Mouse (Mus musculus) CH12.LX (cell line): Measurements from ENCODE around the gene Rdh16. TPM values are rescaled to one million over a fixed set of nuclear protein-coding genes. Genes with fewer than 3 reads are reported as not detected.
"Not testable (repeated sequence)": the region's sequence is repeated elsewhere in the genome, so short reads cannot be mapped to it uniquely, and the experiment has no call there.

ENCODE experiments used
- DNase-seq: peaks from one replicate; pipeline ENCODE4 v3.0.0-alpha.2; 2013; ENCODE audit errors: extremely low read depth
- H3K27ac ChIP-seq: 2 replicates; pipeline ENCODE4 v1.5.1; 2012; ENCODE audit warnings: low read depth, mild to moderate bottlenecking, control low read depth, moderate library complexity; ENCODE audit not compliant: insufficient read depth
- H3K27me3 ChIP-seq: replicated peaks from 2 replicates; pipeline ENCODE3; 2012; ENCODE audit warnings: inconsistent platforms
- H3K36me3 ChIP-seq, 2 experiments: replicated peaks in 1 of 2; 2 replicates each; pipeline versions ENCODE3 to v1.6.1; 2012; ENCODE audit warnings: inconsistent platforms in 1 of 2, low read length in 1 of 2, mild to moderate bottlenecking in 1 of 2, mixed read lengths in 1 of 2, moderate library complexity in 1 of 2; ENCODE audit not compliant: control insufficient read depth in 1 of 2, insufficient read depth in 1 of 2
- H3K4me1 ChIP-seq, 2 experiments: 2 replicates each; pipeline ENCODE4 v1.6.1; 2012; ENCODE audit warnings: inconsistent platforms in 1 of 2, moderate library complexity in 1 of 2; ENCODE audit not compliant: insufficient read depth in 2 of 2, control insufficient read depth in 1 of 2
- H3K4me2 ChIP-seq: 2 replicates; pipeline ENCODE4 v1.6.1; 2012; ENCODE audit warnings: low read depth, mild to moderate bottlenecking, control low read depth; ENCODE audit not compliant: poor library complexity, insufficient read depth, severe bottlenecking
- H3K4me3 ChIP-seq, 3 experiments: fragments of 150-350 bp in 1 of 3; sonication (generic) in 1 of 3; replicated peaks in 1 of 3; 2 replicates each; pipeline versions ENCODE3 to v1.5.1; 2011 to 2012; ENCODE audit warnings: low read depth in 2 of 3, low read length in 2 of 3, mild to moderate bottlenecking in 2 of 3, moderate library complexity in 2 of 3, control low read depth in 1 of 3, improper control_type of control experiment in 1 of 3, inconsistent platforms in 1 of 3, mixed read lengths in 1 of 3; ENCODE audit not compliant: poor library complexity in 1 of 3
- H3K79me2 ChIP-seq: replicated peaks from 2 replicates; pipeline ENCODE4 v1.6.1; 2012; ENCODE audit warnings: mild to moderate bottlenecking, moderate library complexity; ENCODE audit not compliant: control insufficient read depth, poor library complexity, insufficient read depth, severe bottlenecking; ENCODE audit errors: extremely low read depth
- H3K9ac ChIP-seq: 2 replicates; pipeline ENCODE4 v1.6.1; 2012; ENCODE audit warnings: low read depth, mild to moderate bottlenecking, control low read depth, moderate library complexity; ENCODE audit not compliant: insufficient read depth
- H3K9me3 ChIP-seq: replicated peaks from 2 replicates; pipeline ENCODE3; 2012; ENCODE audit warnings: low read length, inconsistent platforms, mixed read lengths
- CTCF ChIP-seq, 2 experiments: IDR thresholded peaks in 1 of 2; conservative IDR thresholded peaks in 1 of 2; 2 replicates each; pipeline ENCODE4 v1.5.1; 2011 to 2012; ENCODE audit warnings: low read depth in 2 of 2, low read length in 2 of 2, improper control_type of control experiment in 1 of 2, inconsistent platforms in 1 of 2, mild to moderate bottlenecking in 1 of 2, moderate library complexity in 1 of 2
- ELF1 ChIP-seq: IDR thresholded peaks from 2 replicates; pipeline ENCODE4 v1.6.1; 2014; ENCODE audit warnings: low read depth, mild to moderate bottlenecking, inconsistent platforms, low read length, improper control_type of control experiment
- EP300 ChIP-seq: IDR thresholded peaks from 2 replicates; pipeline ENCODE4 v1.6.1; 2011; ENCODE audit warnings: low read length, improper control_type of control experiment
- ETS1 ChIP-seq: conservative IDR thresholded peaks from 2 replicates; pipeline ENCODE4 v1.6.1; 2012; ENCODE audit warnings: low read depth, mild to moderate bottlenecking, inconsistent platforms, low read length, improper control_type of control experiment, moderate library complexity
- MYC ChIP-seq: IDR thresholded peaks from 2 replicates; pipeline ENCODE4 v1.6.1; 2011; ENCODE audit warnings: low read depth, mild to moderate bottlenecking, improper control_type of control experiment, low read length
- NELFE ChIP-seq: IDR thresholded peaks from 2 replicates; pipeline ENCODE4 v1.6.1; 2011; ENCODE audit warnings: low read depth, low read length, improper control_type of control experiment
- NRF1 ChIP-seq: IDR thresholded peaks from 2 replicates; pipeline ENCODE4 v1.6.1; 2014; ENCODE audit warnings: low read depth, mild to moderate bottlenecking, inconsistent platforms, low read length, improper control_type of control experiment, moderate library complexity
- POLR2AphosphoS2 ChIP-seq: IDR thresholded peaks from 2 replicates; pipeline ENCODE4 v1.6.1; 2011; ENCODE audit warnings: low read depth, low read length, improper control_type of control experiment
- RCOR1 ChIP-seq: conservative IDR thresholded peaks from 2 replicates; pipeline ENCODE4 v1.6.1; 2012; ENCODE audit warnings: low read depth, mild to moderate bottlenecking, inconsistent platforms, low read length, improper control_type of control experiment
- SIN3A ChIP-seq: IDR thresholded peaks from 2 replicates; pipeline ENCODE4 v1.6.1; 2012; ENCODE audit warnings: low read length, improper control_type of control experiment, inconsistent platforms
- TCF12 ChIP-seq: IDR thresholded peaks from 2 replicates; pipeline ENCODE4 v1.6.1; 2014; ENCODE audit warnings: low read depth, mild to moderate bottlenecking, inconsistent platforms, low read length, improper control_type of control experiment
- ZC3H11A ChIP-seq: IDR thresholded peaks from 2 replicates; pipeline ENCODE4 v1.6.1; 2012; ENCODE audit warnings: low read depth, mild to moderate bottlenecking, inconsistent platforms, low read length, improper control_type of control experiment
- ZMIZ1 ChIP-seq: IDR thresholded peaks from 2 replicates; pipeline ENCODE4 v1.6.1; 2012; ENCODE audit warnings: low read depth, mild to moderate bottlenecking, inconsistent platforms, low read length, improper control_type of control experiment
- dilution Hi-C: fragments of 300-500 bp; cut with MboI; formaldehyde crosslinking; loops from 2 replicates; pipeline ENCODE4 v1.14.3; 2020; ENCODE audit warnings: low sequenced_read_pairs; ENCODE audit not compliant: extremely low pct_unique_long_range_greater_than_20kb, extremely low pct_ligation_motif_present
- in situ Hi-C: fragments of 300-500 bp; cut with MboI; formaldehyde crosslinking; loops from 3 replicates; pipeline ENCODE4 v1.14.3; 2019; ENCODE audit warnings: low sequenced_read_pairs, low pct_ligation_motif_present, low pct_unique_long_range_greater_than_20kb, mixed read lengths
- polyA plus RNA-seq: library from polyadenylated mRNA; unstranded; fragments of >175 nt; gene quantifications from 2 replicates; pipeline ENCODE4 v1.2.1, GENCODE M21; 2012; ENCODE audit warnings: low read depth; ENCODE audit not compliant: insufficient read length
- total RNA-seq, 2 experiments: library from RNA; depleted of rRNA; stranded (reverse); fragments of 300-350 nt in 1 of 2; fragments of >200 nt in 1 of 2; gene quantifications; 2 replicates each; pipeline ENCODE4 v1.2.3; 2012 to 2014

The Rdh16 gene
- total and polyA plus RNA-seq, 3 experiments = not detected

GRCm38 (mm10) chr10:127891481-127891880, 90.5 kb downstream of the Rdh16 start:
- Histone ChIP-seq H3K9ac (no peak overlapping the region), H3K36me3 (no peaks in the 10 kb centered on the region), H3K27ac (no peak overlapping the region), H3K9me3 (no peaks in the 10 kb centered on the region), H3K27me3 (peaks cover 65% of the 10 kb centered on the region), H3K4me1 (no peaks in the 10 kb centered on the region), H3K4me3 (no peak overlapping the region), H3K4me2 (no peak overlapping the region), H3K79me2 (no peaks in the 10 kb centered on the region)
- in situ Hi-C loops = no loop called here
- no peak for DNase-seq
- TF ChIP-seq EP300 (no peak), CTCF (conservative IDR thresholded peaks at IDR 0.05 in 1 of 2, IDR thresholded peaks at IDR 0.05 in 1 of 2; ENCODE audit: low read depth in 2 of 2, low read length in 2 of 2) (no peak), MYC (no peak), ZMIZ1 (no peak), TCF12 (no peak), NELFE (no peak), SIN3A (no peak), RCOR1 (no peak), NRF1 (no peak), POLR2AphosphoS2 (no peak), ELF1 (no peak), ZC3H11A (no peak), ETS1 (no peak)
- dilution Hi-C loops = no loop called here

- in situ Hi-C loops, H3K9ac ChIP-seq, H3K4me1 ChIP-seq, dilution Hi-C loops, H3K4me3 ChIP-seq, H3K36me3 ChIP-seq, H3K4me2 ChIP-seq, H3K79me2 ChIP-seq, H3K27ac ChIP-seq, DNase-seq, H3K9me3 ChIP-seq: not testable (repeated sequence)
- peaks cover 70% of the 10 kb centered on the region for H3K27me3 ChIP-seq
These were observed 92.4 kb downstream of the Rdh16 start for GRCm38 (mm10) chr10:127893163-127894022.

Other genes with a start within 250 kb of the Rdh16 start
- 16.5 and 51.2 TPM in 2 replicates for gene Lrp1, start 180.0 kb upstream of the Rdh16 start, total RNA-seq (2012; rRNA removed)
- 3.1 and 3.3 TPM in 2 replicates for gene Lrp1, start 180.0 kb upstream of the Rdh16 start, total RNA-seq (2014; rRNA removed)
- gene Lrp1, start 180.0 kb upstream of the Rdh16 start, polyA plus RNA-seq = 11.0 and 11.8 TPM in 2 replicates
- 58.7 and 76.6 TPM in 2 replicates for gene Stat6, start 158.2 kb upstream of the Rdh16 start, total RNA-seq (2012; rRNA removed)
- 64.0 and 71.5 TPM in 2 replicates for gene Stat6, start 158.2 kb upstream of the Rdh16 start, total RNA-seq (2014; rRNA removed)
- 62.9 and 72.1 TPM in 2 replicates for gene Stat6, start 158.2 kb upstream of the Rdh16 start, polyA plus RNA-seq
- gene Nemp1, start 134.3 kb upstream of the Rdh16 start, total RNA-seq (2012; rRNA removed) = 12.5 and 13.2 TPM in 2 replicates
- gene Nemp1, start 134.3 kb upstream of the Rdh16 start, total RNA-seq (2014; rRNA removed) = 17.4 and 18.3 TPM in 2 replicates
- 7.5 and 8.3 TPM in 2 replicates for gene Nemp1, start 134.3 kb upstream of the Rdh16 start, polyA plus RNA-seq
- 10.0 and 13.9 TPM in 2 replicates for gene Nab2, start 132.6 kb upstream of the Rdh16 start, total RNA-seq (2012; rRNA removed)
- 5.9 and 8.1 TPM in 2 replicates for gene Nab2, start 132.6 kb upstream of the Rdh16 start, total RNA-seq (2014; rRNA removed)
- 9.2 and 10.8 TPM in 2 replicates for gene Nab2, start 132.6 kb upstream of the Rdh16 start, polyA plus RNA-seq
- gene Myo1a, start 96.0 kb upstream of the Rdh16 start, total RNA-seq (2012; rRNA removed) = 1.8 and 2.3 TPM in 2 replicates
- gene Myo1a, start 96.0 kb upstream of the Rdh16 start, total RNA-seq (2014; rRNA removed) = 0.08 and 0.24 TPM in 2 replicates
- 0.36 and 0.45 TPM in 2 replicates for gene Myo1a, start 96.0 kb upstream of the Rdh16 start, polyA plus RNA-seq
- gene Tac2, start 76.7 kb upstream of the Rdh16 start, total RNA-seq (2012; rRNA removed) = not detected in 2 replicates
- not detected in 2 replicates for gene Tac2, start 76.7 kb upstream of the Rdh16 start, total RNA-seq (2014; rRNA removed)
- not detected in 2 replicates for gene Tac2, start 76.7 kb upstream of the Rdh16 start, polyA plus RNA-seq
- gene Zbtb39, start 61.6 kb upstream of the Rdh16 start, total RNA-seq (2012; rRNA removed) = 3.7 and 4.2 TPM in 2 replicates
- gene Zbtb39, start 61.6 kb upstream of the Rdh16 start, total RNA-seq (2014; rRNA removed) = 0.63 and 1.1 TPM in 2 replicates
- 4.0 and 5.0 TPM in 2 replicates for gene Zbtb39, start 61.6 kb upstream of the Rdh16 start, polyA plus RNA-seq
- gene Gpr182, start 49.4 kb upstream of the Rdh16 start, total RNA-seq (2012; rRNA removed) = 0.04 TPM in 1 of 2 replicates, not detected in the other
- not detected in 2 replicates for gene Gpr182, start 49.4 kb upstream of the Rdh16 start, total RNA-seq (2014; rRNA removed)
- gene Gpr182, start 49.4 kb upstream of the Rdh16 start, polyA plus RNA-seq = 0.05 and 0.13 TPM in 2 replicates
- gene Rdh1, start 41.4 kb upstream of the Rdh16 start, total RNA-seq (2012; rRNA removed) = not detected in 2 replicates
- 0.05 TPM in 1 of 2 replicates, not detected in the other for gene Rdh1, start 41.4 kb upstream of the Rdh16 start, total RNA-seq (2014; rRNA removed)
- gene Rdh1, start 41.4 kb upstream of the Rdh16 start, polyA plus RNA-seq = not detected in 2 replicates
- not detected in 2 replicates for gene Rdh16f1, start 41.4 kb upstream of the Rdh16 start, total RNA-seq (2012; rRNA removed)
- not detected in 2 replicates for gene Rdh16f1, start 41.4 kb upstream of the Rdh16 start, total RNA-seq (2014; rRNA removed)
- gene Rdh16f1, start 41.4 kb upstream of the Rdh16 start, polyA plus RNA-seq = not detected in 2 replicates
- gene Rdh9, start 24.8 kb upstream of the Rdh16 start, total RNA-seq (2012; rRNA removed) = not detected in 2 replicates
- not detected in 2 replicates for gene Rdh9, start 24.8 kb upstream of the Rdh16 start, total RNA-seq (2014; rRNA removed)
- gene Rdh9, start 24.8 kb upstream of the Rdh16 start, polyA plus RNA-seq = 0.09 TPM in 1 of 2 replicates, not detected in the other
- gene Rdh19, start 48.8 kb downstream of the Rdh16 start, total RNA-seq (2012; rRNA removed) = not detected in 2 replicates
- not detected in 2 replicates for gene Rdh19, start 48.8 kb downstream of the Rdh16 start, total RNA-seq (2014; rRNA removed)
- gene Rdh19, start 48.8 kb downstream of the Rdh16 start, polyA plus RNA-seq = not detected in 2 replicates
- gene Rdh16f2, start 65.3 kb downstream of the Rdh16 start, total RNA-seq (2012; rRNA removed) = not detected in 2 replicates
- not detected in 2 replicates for gene Rdh16f2, start 65.3 kb downstream of the Rdh16 start, total RNA-seq (2014; rRNA removed)
- not detected in 2 replicates for gene Rdh16f2, start 65.3 kb downstream of the Rdh16 start, polyA plus RNA-seq
- not detected in 2 replicates for gene Rdh7, start 87.7 kb downstream of the Rdh16 start, total RNA-seq (2012; rRNA removed)
- not detected in 2 replicates for gene Rdh7, start 87.7 kb downstream of the Rdh16 start, total RNA-seq (2014; rRNA removed)
- not detected in 2 replicates for gene Rdh7, start 87.7 kb downstream of the Rdh16 start, polyA plus RNA-seq
- not detected in 2 replicates for gene Sdr9c7, start 97.4 kb downstream of the Rdh16 start, total RNA-seq (2012; rRNA removed)
- gene Sdr9c7, start 97.4 kb downstream of the Rdh16 start, total RNA-seq (2014; rRNA removed) = not detected in 2 replicates
- gene Sdr9c7, start 97.4 kb downstream of the Rdh16 start, polyA plus RNA-seq = not detected in 2 replicates
- gene Hsd17b6, start 206.5 kb downstream of the Rdh16 start, total RNA-seq (2012; rRNA removed) = 0.08 TPM in 1 of 2 replicates, not detected in the other
- gene Hsd17b6, start 206.5 kb downstream of the Rdh16 start, total RNA-seq (2014; rRNA removed) = not detected in 2 replicates
- gene Hsd17b6, start 206.5 kb downstream of the Rdh16 start, polyA plus RNA-seq = not detected in 2 replicates
- 69.5 and 79.6 TPM in 2 replicates for gene Prim1, start 214.0 kb downstream of the Rdh16 start, total RNA-seq (2012; rRNA removed)
- gene Prim1, start 214.0 kb downstream of the Rdh16 start, total RNA-seq (2014; rRNA removed) = 151 and 171 TPM in 2 replicates
- 101 and 102 TPM in 2 replicates for gene Prim1, start 214.0 kb downstream of the Rdh16 start, polyA plus RNA-seq
- gene Naca, start 234.4 kb downstream of the Rdh16 start, total RNA-seq (2012; rRNA removed) = 1,257 and 1,396 TPM in 2 replicates
- gene Naca, start 234.4 kb downstream of the Rdh16 start, total RNA-seq (2014; rRNA removed) = 1,670 and 1,798 TPM in 2 replicates
- 1,330 and 1,397 TPM in 2 replicates for gene Naca, start 234.4 kb downstream of the Rdh16 start, polyA plus RNA-seq